11 mouse cellular contexts compared by ENCODE assay signal in genomic region chr3:131054241-131054972, GRCm38 (mm10). TPM values are rescaled to one million over a fixed set of nuclear protein-coding genes. Genes with fewer than 3 reads are reported as not detected.
A peak's percentile ranks its signal among the peaks of the same experiment; 100 is the strongest.
DNase-seq lines count a peak whose midpoint lies in the region; ATAC-seq lines count a peak whose summit lies in the region.
"Had no signal": no experiment of that assay in that cellular context is flagged by ENCODE, and none has a peak within 500 bp of the region (broad histone marks: within the 10 kb centered on the region; RNA-seq: fewer than 3 reads in every experiment).

No protein-coding gene starts in this region.

- no peak overlapping the region for H3K27ac ChIP-seq in neural tube, embryonic 12.5 days
- H3K27ac ChIP-seq in neural tube, embryonic 15.5 days (replicated peaks), result no peak overlapping the region
- 0 out of 2 replicates have a peak overlapping the region, but pooled peaks have one; percentile 15 for H3K27ac ChIP-seq in forebrain, embryonic 16.5 days (ENCODE audit: low read length)
- H3K27ac ChIP-seq in midbrain, embryonic 13.5 days, result peak overlapping the region; percentile 65

- no peaks in the 10 kb centered on the region for H3K4me1 ChIP-seq in neural tube, embryonic 12.5 days
- peaks cover 7% of the 10 kb centered on the region for H3K4me1 ChIP-seq in neural tube, embryonic 15.5 days
- H3K4me1 ChIP-seq in forebrain, embryonic 16.5 days (replicated peaks; ENCODE audit: control insufficient read depth, insufficient read depth, low read length), result 0 out of 2 replicates have a peak, but pooled peaks cover 2% of the 10 kb centered on the region
- peaks cover 15% of the 10 kb centered on the region for H3K4me1 ChIP-seq in midbrain, embryonic 13.5 days (replicated peaks)

- no peak overlapping the region for H3K4me3 ChIP-seq in neural tube, embryonic 12.5 days
- H3K4me3 ChIP-seq in neural tube, embryonic 15.5 days (replicated peaks), result no peak overlapping the region
- H3K4me3 ChIP-seq in forebrain, embryonic 16.5 days (replicated peaks; ENCODE audit: low read length), result no peak overlapping the region
- no peak overlapping the region for H3K4me3 ChIP-seq in midbrain, embryonic 13.5 days (replicated peaks)

- peak; percentile 34 to 54 for DNase-seq in thymus, postnatal 36 days
- no peak for DNase-seq in embryo, embryonic 9.5 days (ENCODE audit: extremely low spot score)
- DNase-seq in right cerebral cortex, postnatal 14 days, result no peak
- DNase-seq in ovary, postnatal 10 days (ENCODE audit: low spot score), result no peak
- DNase-seq: heart, adult 18-20 months; kidney, postnatal 36 days; lung, embryonic 14.5 days had no signal

- no peaks in the 10 kb centered on the region for H3K27me3 ChIP-seq in neural tube, embryonic 12.5 days (replicated peaks)
- no peaks in the 10 kb centered on the region for H3K27me3 ChIP-seq in neural tube, embryonic 15.5 days (replicated peaks)
- H3K27me3 ChIP-seq in forebrain, embryonic 16.5 days (replicated peaks; ENCODE audit: control insufficient read depth, insufficient read depth, low read length), result no peaks in the 10 kb centered on the region
- H3K27me3 ChIP-seq in midbrain, embryonic 13.5 days, result no peaks in the 10 kb centered on the region

- no peak overlapping the region for H3K9ac ChIP-seq in neural tube, embryonic 12.5 days
- no peak overlapping the region for H3K9ac ChIP-seq in neural tube, embryonic 15.5 days (replicated peaks)
- no peak overlapping the region for H3K9ac ChIP-seq in forebrain, embryonic 16.5 days (replicated peaks; ENCODE audit: low read depth, low read length)
- 0 out of 2 replicates have a peak overlapping the region, but pooled peaks have one; percentile 25 for H3K9ac ChIP-seq in midbrain, embryonic 13.5 days (replicated peaks)
- H3K9ac ChIP-seq: lung, embryonic 14.5 days had no signal

- H3K9me3 ChIP-seq in neural tube, embryonic 12.5 days, result no peaks in the 10 kb centered on the region
- no peaks in the 10 kb centered on the region for H3K9me3 ChIP-seq in neural tube, embryonic 15.5 days (replicated peaks)
- H3K9me3 ChIP-seq in forebrain, embryonic 16.5 days (ENCODE audit: control insufficient read depth, low read length), result no peaks in the 10 kb centered on the region
- no peaks in the 10 kb centered on the region for H3K9me3 ChIP-seq in midbrain, embryonic 13.5 days

- WGBS in neural tube, embryonic 12.5 days, result 70% methylated on average over 13 of the region's 13 CpGs
- 40% methylated on average over 13 of the region's 13 CpGs for WGBS in neural tube, embryonic 15.5 days
- 56% methylated on average over 13 of the region's 13 CpGs for WGBS in forebrain, embryonic 16.5 days
- 44% methylated on average over 13 of the region's 13 CpGs for WGBS in midbrain, embryonic 13.5 days

- ATAC-seq in neural tube, embryonic 12.5 days (ENCODE audit: low FRiP score, low read depth), result peak; percentile 48; the same call in 1 of the 2 replicates
- no peak for ATAC-seq in neural tube, embryonic 15.5 days (ENCODE audit: low FRiP score)
- peak; percentile 45; the same call in 1 of the 2 replicates for ATAC-seq in forebrain, embryonic 16.5 days
- peak; percentile 88 for ATAC-seq in midbrain, embryonic 13.5 days

- no peaks in the 10 kb centered on the region for H3K36me3 ChIP-seq in neural tube, embryonic 12.5 days
- H3K36me3 ChIP-seq in neural tube, embryonic 15.5 days, result no peaks in the 10 kb centered on the region
- no peaks in the 10 kb centered on the region for H3K36me3 ChIP-seq in forebrain, embryonic 16.5 days (ENCODE audit: control insufficient read depth, insufficient read depth)
- H3K36me3 ChIP-seq in midbrain, embryonic 13.5 days, result no peaks in the 10 kb centered on the region

- H3K4me2 ChIP-seq in neural tube, embryonic 12.5 days (replicated peaks), result peak overlapping the region; percentile 3; the same call in 1 of the 2 replicates
- H3K4me2 ChIP-seq in neural tube, embryonic 15.5 days, result no peak overlapping the region
- H3K4me2 ChIP-seq in forebrain, embryonic 16.5 days (ENCODE audit: low read length), result no peak overlapping the region
- peak overlapping the region; percentile 11; the same call in 1 of the 2 replicates for H3K4me2 ChIP-seq in midbrain, embryonic 13.5 days (replicated peaks)
- H3K4me2 ChIP-seq: lung, embryonic 14.5 days had no signal

RNA-seq across cellular contexts. Expression of gene Lef1, which starts 55.9 kb away (rescaled TPM):
- polyA plus RNA-seq in neural tube, embryonic 12.5 days (2016; fragmentation: Nextera tagmentation; extraction: Ambion mirVana), result 15.2 and 16.3 TPM in 2 replicates
- polyA plus RNA-seq in neural tube, embryonic 15.5 days (2015; fragmentation: Nextera tagmentation; extraction: Ambion mirVana), result 6.3 and 28.7 TPM in 2 replicates
- 12.1 and 12.7 TPM in 2 replicates for polyA plus RNA-seq in forebrain, embryonic 16.5 days (2015; fragmentation: Nextera tagmentation; extraction: Ambion mirVana)
- 80.3 and 86.0 TPM in 2 replicates for polyA plus RNA-seq in midbrain, embryonic 13.5 days (2015; fragmentation: Nextera tagmentation; extraction: Ambion mirVana)

Comparison
In these comparisons a context has a peak if more than half of its experiments do, and no peak if none do; other contexts are left out.
1. H3K4me2 ChIP-seq: peak in neural tube, embryonic 12.5 days (single experiment) and midbrain, embryonic 13.5 days (single experiment); none in neural tube, embryonic 15.5 days (single experiment) and forebrain, embryonic 16.5 days (single experiment).
2. H3K27ac ChIP-seq: peak in forebrain, embryonic 16.5 days (single experiment) and midbrain, embryonic 13.5 days (single experiment); none in neural tube, embryonic 12.5 days (single experiment) and neural tube, embryonic 15.5 days (single experiment).
3. DNase-seq: peak in thymus, postnatal 36 days (2 of 2); none in embryo, embryonic 9.5 days (single experiment), right cerebral cortex, postnatal 14 days (single experiment) and ovary, postnatal 10 days (single experiment).